Mouse (Mus musculus) midbrain, embryonic 13.5 days (tissue): ENCODE measurements at regions not wholly inside any gene's neighbourhood (a gene's known extent, or its start where the extent isn't known, plus 50 kb on each side); places are given as distances from the start of the nearest gene placed in this dataset.

ENCODE experiments used
- ATAC-seq: fragments of 200-750 bp; cut with Nextera tagmentation; 2 replicates; pipeline ENCODE4 v1.8.0; 2017; ENCODE audit warnings: mild to moderate bottlenecking, moderate TSS enrichment, moderate library complexity
- H3K27ac ChIP-seq: fragments of 300-500 bp; sonication (generic); 2 replicates; pipeline ENCODE4 v1.5.1; 2015; ENCODE audit warnings: inconsistent platforms, mild to moderate bottlenecking, moderate library complexity
- H3K27me3 ChIP-seq: fragments of 300-500 bp; sonication (generic); 2 replicates; pipeline ENCODE4 v1.6.1; 2015; ENCODE audit warnings: mild to moderate bottlenecking, inconsistent platforms
- H3K36me3 ChIP-seq: fragments of 300-500 bp; sonication (generic); 2 replicates; pipeline ENCODE4 v1.6.1; 2015; ENCODE audit warnings: mild to moderate bottlenecking, inconsistent platforms
- H3K4me1 ChIP-seq: fragments of 300-500 bp; sonication (generic); replicated peaks from 2 replicates; pipeline ENCODE4 v1.6.1; 2015; ENCODE audit warnings: inconsistent platforms
- H3K4me2 ChIP-seq: fragments of 300-500 bp; sonication (generic); replicated peaks from 2 replicates; pipeline ENCODE4 v1.6.1; 2015; ENCODE audit warnings: moderate library complexity, mild to moderate bottlenecking, inconsistent platforms
- H3K4me3 ChIP-seq: fragments of 300-500 bp; sonication (generic); replicated peaks from 2 replicates; pipeline ENCODE4 v1.5.1; 2015; ENCODE audit warnings: mild to moderate bottlenecking, inconsistent platforms
- H3K9ac ChIP-seq: fragments of 300-500 bp; sonication (generic); replicated peaks from 2 replicates; pipeline ENCODE4 v1.6.1; 2015; ENCODE audit warnings: mild to moderate bottlenecking, inconsistent platforms
- H3K9me3 ChIP-seq: fragments of 300-500 bp; sonication (generic); 2 replicates; pipeline ENCODE4 v1.6.1; 2016; ENCODE audit warnings: mild to moderate bottlenecking, inconsistent platforms
- WGBS: fragments of 180-500 bp; shearing (Covaris S2); methylation state at CpG from one replicate; pipeline ENCODE4 v1.1.7; 2015; 5-methylcytosine and 5-hydroxymethylcytosine counted together

- Histone ChIP-seq H3K27me3 (no peaks in the 10 kb centered on the region), H3K9me3 (no peaks in the 10 kb centered on the region), H3K9ac (no peak overlapping the region), H3K4me3 (no peak overlapping the region), H3K27ac (no peak overlapping the region), H3K4me2 (no peak overlapping the region), H3K4me1 (no peaks in the 10 kb centered on the region), H3K36me3 (no peaks in the 10 kb centered on the region)
- no peak for ATAC-seq
- 97% methylated on average over 1 of the region's 1 CpGs for WGBS
These were observed 778.7 kb downstream of the Cntnap5b start for GRCm38 (mm10) chr1:100551293-100551692.

- 0 out of 2 replicates have a peak, but pooled peaks have one; percentile 45 for ATAC-seq
- Histone ChIP-seq H3K9ac (no peak overlapping the region), H3K27ac (no peak overlapping the region), H3K9me3 (no peaks in the 10 kb centered on the region), H3K4me2 (no peak overlapping the region), H3K36me3 (no peaks in the 10 kb centered on the region), H3K27me3 (no peaks in the 10 kb centered on the region), H3K4me1 (no peaks in the 10 kb centered on the region), H3K4me3 (no peak overlapping the region)
- whole genome bisulfite sequencing: 42% methylated on average over 2 of the region's 2 CpGs
These were observed 784.4 kb downstream of the Cntnap5b start for GRCm38 (mm10) chr1:100556937-100557336.
